Mouse (Mus musculus) megakaryocyte, adult 5-6 weeks (primary cell): ENCODE measurements around the gene Helq. TPM values are rescaled to one million over a fixed set of nuclear protein-coding genes. Genes with fewer than 3 reads are reported as not detected.

Source experiments
- total RNA-seq, 2 experiments: library from RNA; stranded (forward) in 1 of 2; stranded (reverse) in 1 of 2; fragments of 153-499, 151-499 nt in 1 of 2; fragments of 221-1000, 200-1000 nt in 1 of 2; gene quantifications; 2 replicates each; pipeline versions ENCODE4 v1.2.3 to v1.2.4; 2015 to 2017

Helq gene
- total RNA-seq, 2 experiments from 2014 or later, result 7.5 to 20.5 TPM

Other genes starting within 250 kb of the Helq start
- 1,942 and 2,045 TPM in 2 replicates for gene Plac8, start 226.4 kb downstream of the Helq start, total RNA-seq (2015)
- gene Plac8, start 226.4 kb downstream of the Helq start, total RNA-seq (2017), result 1,369 and 1,731 TPM in 2 replicates
- 20.9 and 21.0 TPM in 2 replicates for gene Coq2, start 123.5 kb downstream of the Helq start, total RNA-seq (2015)
- 20.1 and 22.5 TPM in 2 replicates for gene Coq2, start 123.5 kb downstream of the Helq start, total RNA-seq (2017)
- gene Hpse, start 78.9 kb downstream of the Helq start, total RNA-seq (2015), result 84.1 and 95.3 TPM in 2 replicates
- 93.8 and 102 TPM in 2 replicates for gene Hpse, start 78.9 kb downstream of the Helq start, total RNA-seq (2017)
- gene Mrps18c, start within 50 bp of the Helq start, total RNA-seq (2015), result 91.5 and 114 TPM in 2 replicates
- 113 and 148 TPM in 2 replicates for gene Mrps18c, start within 50 bp of the Helq start, total RNA-seq (2017)
- 5.9 and 12.7 TPM in 2 replicates for gene Abraxas1, start 22.4 kb upstream of the Helq start, total RNA-seq (2015)
- 15.0 and 16.3 TPM in 2 replicates for gene Abraxas1, start 22.4 kb upstream of the Helq start, total RNA-seq (2017)
- 3.1 and 3.2 TPM in 2 replicates for gene Gpat3, start 47.1 kb upstream of the Helq start, total RNA-seq (2015)
- 3.9 and 4.0 TPM in 2 replicates for gene Gpat3, start 47.1 kb upstream of the Helq start, total RNA-seq (2017)